Mouse (Mus musculus) CD4-positive helper T cell, adult 2 months (primary cell): ENCODE data around the gene Plk1.
A peak's percentile ranks its signal among the peaks of the same experiment; 100 is the strongest.

Experiments
- DNase-seq: peaks from one replicate; pipeline ENCODE4 v3.0.0-alpha.2; 2012; ENCODE audit warnings: low read depth, missing footprints, low spot score

Plk1 gene

DNA sequence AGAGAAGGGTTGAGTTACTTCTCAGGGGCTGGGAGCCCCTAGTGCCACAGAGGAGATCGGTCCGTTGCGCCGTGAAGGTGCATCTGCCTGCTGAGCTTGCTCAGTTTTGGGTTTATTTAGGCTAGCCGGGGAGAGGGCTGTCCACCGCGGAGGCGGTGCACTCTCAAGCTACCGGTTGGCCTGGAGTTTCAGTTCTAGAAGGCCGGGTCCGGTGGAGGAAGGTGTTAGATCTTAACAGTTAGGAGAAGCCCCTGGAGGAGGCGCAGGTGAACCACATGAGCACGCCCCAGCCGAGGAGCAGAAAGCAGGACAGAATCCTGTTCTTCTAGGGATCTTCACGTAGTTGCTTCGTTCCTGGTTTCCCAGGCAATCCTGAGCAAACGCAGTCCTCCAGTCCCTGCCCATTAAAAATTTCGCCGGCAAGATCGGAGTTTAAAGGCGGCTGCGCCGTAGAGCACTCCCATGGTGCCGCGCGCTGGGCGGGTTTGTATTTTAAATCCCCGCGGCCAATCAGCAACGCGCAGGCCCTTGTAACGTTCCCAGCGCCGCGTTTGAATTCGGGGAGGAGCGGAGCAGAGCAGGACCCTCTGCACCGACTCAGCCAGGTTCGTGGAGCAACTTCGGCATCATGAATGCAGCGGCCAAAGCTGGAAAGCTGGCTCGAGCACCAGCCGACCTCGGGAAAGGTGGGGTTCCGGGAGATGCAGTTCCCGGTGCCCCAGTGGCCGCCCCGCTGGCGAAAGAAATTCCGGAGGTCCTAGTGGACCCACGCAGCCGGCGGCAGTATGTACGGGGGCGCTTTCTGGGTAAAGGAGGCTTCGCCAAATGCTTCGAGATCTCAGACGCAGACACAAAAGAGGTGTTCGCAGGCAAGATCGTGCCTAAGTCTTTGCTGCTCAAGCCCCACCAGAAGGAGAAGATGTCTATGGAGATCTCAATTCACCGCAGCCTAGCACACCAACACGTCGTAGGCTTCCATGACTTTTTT is at the start of gene Plk1:
TSS of gene Plk1 (plus strand) at position 525 of the 988 bp plus-strand sequence.
- peak; percentile 83 for DNase-seq

- DNase-seq: no peak
Observed at GRCm38 (mm10) chr7:122123518-122123917, 35.7 kb upstream of the Plk1 start.

- no peak for DNase-seq
Observed at GRCm38 (mm10) chr7:122125636-122126035, 33.6 kb upstream of the Plk1 start.

DNA sequence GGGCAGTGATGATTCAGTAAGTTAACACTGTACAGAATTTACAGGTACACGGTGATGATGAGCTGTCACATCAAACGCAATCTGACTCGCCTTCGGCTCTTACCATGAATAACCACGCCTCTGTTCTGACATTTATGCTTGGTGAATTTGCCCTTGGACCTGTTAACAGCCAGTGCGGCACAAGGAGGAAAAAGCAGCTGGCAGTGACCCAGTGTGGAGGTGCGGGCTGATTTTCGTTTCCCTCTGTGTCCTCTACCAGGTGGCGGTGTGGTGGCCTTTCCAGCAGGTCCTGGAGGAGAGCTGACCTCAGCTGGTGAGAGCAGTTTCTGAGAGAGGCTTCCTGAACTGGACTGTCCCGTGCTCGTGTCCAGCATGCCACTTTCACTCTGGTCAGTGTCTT is 32.3 kb upstream of the Plk1 start:
- no peak for DNase-seq

- no peak for DNase-seq
Observed at GRCm38 (mm10) chr7:122131834-122132233, 27.4 kb upstream of the Plk1 start.

DNA sequence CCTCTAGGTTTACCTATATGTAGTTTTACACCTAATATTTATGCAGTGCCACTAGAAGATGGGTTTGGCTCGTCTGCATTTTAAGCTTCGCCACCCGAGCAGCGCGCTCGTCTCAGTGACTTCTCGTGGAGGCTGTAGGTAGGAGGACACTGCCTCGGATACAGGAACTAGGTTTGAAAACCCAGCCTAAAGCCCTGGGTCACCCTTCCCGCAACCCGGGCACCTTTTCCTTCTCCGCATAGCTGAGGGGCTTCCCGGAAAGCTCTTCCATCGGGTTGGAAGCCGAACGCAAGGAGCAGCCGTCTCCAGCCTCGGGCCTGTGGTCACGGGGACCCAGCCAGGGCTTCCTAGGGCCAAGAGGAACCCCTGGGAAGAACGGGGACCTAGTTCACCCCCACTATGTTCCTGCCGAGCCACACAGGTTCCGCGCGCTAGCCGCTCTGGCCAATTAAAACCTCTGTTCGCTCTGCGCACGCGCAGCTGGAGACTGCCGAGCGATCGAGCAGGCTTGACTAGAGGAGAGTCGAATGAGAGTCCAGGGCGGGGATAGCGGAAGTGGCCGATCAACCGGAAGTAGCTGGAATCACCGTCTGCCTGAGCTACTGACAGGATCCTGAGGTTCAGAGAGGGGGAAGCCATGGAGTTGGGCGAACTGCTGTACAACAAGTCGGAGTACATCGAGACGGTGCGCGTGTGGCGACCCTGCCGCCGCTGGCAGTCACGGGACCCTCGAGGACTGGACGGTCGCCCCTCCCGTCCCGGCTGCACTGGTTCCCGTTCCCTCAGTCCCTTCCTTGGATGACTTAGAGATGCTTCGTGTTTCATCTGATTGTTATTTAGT is 26.5 kb upstream of the Plk1 start, which contains the start of the genes Palb2 and Dctn5:
TSS of gene Palb2 (minus strand) at position 489 of the 841 bp plus-strand sequence.
TSS of gene Dctn5 (plus strand) at position 545 of the 841 bp plus-strand sequence.
- peak; percentile 98 for DNase-seq

GRCm38 (mm10) chr7:122133338-122133625 is 26.0 kb upstream of the Plk1 start:
- no peak for DNase-seq

GRCm38 (mm10) chr7:122135070-122135469 is 24.2 kb upstream of the Plk1 start:
- DNase-seq: peak; percentile 48

DNA sequence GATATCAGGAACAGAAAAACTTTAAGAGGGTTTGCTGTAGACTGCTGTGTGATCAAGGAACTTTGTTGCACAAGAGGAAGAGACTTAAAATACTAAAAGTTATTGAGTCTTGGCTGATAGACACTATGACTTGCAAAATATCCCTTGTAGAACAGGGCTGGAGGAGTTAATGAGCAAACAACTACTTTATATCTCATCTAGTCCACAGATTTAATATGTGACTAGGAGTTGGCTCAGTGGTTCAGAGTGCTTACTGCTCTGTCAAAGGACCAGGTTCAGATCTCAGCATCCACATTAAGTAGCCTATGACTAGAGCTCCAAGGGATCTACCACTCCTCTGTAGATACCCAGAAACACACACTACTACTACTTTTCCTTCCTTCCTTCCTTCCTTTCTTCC is 22.2 kb upstream of the Plk1 start:
- DNase-seq: no peak

DNA sequence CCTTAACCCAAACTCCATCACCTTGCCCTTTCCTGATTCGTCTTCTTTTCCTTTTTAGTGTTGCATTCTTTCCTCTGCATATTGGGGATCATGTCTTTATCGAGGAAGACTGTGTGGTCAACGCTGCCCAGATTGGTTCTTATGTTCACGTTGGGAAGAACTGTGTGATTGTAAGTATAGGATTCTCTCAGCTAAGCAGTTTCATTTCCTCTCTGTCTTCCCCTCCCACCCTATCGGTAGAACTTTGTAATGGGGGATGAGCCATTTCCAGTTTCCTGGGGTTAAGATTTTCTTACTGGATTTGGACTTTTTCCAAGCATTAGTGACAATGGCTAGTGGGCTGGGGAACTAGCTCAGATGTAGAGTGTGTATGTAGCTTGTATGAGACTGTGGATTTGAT is 21.0 kb upstream of the Plk1 start:
- no peak for DNase-seq

- DNase-seq: no peak
Observed at GRCm38 (mm10) chr7:122140991-122141390, 18.2 kb upstream of the Plk1 start.

DNA sequence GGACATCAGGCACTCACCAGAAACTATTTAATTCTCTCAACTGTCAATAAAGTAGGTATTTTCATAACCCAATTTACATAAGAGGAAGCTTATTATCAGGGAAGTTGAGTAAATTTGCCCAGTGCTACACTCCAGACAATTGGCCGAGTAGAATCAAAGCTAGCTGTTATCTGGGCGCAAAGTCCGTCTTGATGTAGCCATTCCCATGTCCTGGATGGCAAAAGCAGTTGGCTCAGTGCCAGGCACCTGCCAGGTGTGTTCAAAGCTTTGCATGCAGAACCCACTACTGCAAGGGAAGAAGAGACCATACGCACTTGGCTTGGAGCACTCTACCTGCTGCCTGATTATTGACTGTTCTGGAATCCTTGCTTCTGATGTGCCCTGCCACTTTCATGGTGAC is 6.8 kb upstream of the Plk1 start:
- DNase-seq: no peak

- DNase-seq: no peak
Observed at GRCm38 (mm10) chr7:122158488-122158887, 751 bp upstream of the Plk1 start.

DNA sequence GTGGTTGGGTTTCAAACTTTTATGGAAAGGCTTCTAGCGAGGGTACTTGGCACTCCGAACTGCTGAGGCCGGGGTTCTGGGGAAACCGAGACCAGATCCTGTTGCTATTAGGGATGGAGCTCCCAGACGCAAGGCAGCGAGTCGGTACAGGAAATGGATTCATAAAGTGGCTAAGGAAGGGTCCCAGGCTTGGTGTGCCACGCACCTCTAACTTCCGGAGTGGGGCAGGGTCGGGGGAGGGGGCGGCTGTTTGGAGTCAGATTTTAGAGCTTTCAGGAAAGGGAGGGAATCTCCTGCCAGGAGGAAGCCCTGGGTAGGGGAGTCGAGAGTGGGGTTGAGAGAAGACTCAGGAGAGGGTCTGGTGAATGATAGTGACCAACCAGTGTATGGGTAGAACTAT is 798 bp downstream of the Plk1 start:
- DNase-seq: no peak

GRCm38 (mm10) chr7:122163766-122164165 is 4.5 kb downstream of the Plk1 start:
- no peak for DNase-seq

DNA sequence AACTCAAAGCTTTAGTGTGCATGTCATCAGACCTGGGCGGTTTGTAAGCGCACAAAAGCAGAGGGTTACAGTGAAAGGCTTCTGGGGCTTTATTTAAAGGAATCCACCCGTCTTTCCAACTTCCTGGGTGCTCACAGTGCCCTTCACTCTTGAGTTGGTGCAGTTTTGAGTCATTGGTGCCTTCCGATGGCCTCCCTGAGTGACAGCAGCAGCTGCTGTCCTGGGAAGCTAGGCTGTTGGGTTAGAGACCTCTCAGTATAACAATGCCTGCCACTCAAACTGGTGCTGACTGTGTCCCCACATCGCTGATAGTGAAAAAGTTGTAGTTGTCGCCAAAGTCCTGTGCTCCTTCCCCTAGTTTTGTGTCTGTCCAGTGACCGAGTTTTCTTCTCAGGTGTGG is 8.0 kb downstream of the Plk1 start:
- DNase-seq: no peak

DNA sequence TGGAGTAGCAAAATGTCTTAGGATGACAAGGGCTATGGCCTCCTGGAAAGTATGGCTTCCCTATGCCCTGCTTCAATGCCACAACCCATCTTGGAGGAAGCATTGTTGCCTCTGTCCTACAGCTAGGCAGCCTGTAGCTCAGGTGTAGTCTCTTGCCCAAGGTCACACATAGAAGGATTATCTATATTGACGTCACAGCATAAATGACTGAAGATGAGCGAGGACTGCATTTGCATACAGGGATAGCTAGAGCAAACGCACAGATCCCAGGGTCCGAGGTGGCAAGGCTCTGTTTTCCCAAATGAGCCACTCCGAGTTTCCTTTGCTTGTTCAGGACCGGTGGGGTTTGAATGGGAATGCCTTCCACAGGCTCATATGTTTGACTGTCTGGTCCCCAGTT is 11.5 kb downstream of the Plk1 start:
- no peak for DNase-seq

DNA sequence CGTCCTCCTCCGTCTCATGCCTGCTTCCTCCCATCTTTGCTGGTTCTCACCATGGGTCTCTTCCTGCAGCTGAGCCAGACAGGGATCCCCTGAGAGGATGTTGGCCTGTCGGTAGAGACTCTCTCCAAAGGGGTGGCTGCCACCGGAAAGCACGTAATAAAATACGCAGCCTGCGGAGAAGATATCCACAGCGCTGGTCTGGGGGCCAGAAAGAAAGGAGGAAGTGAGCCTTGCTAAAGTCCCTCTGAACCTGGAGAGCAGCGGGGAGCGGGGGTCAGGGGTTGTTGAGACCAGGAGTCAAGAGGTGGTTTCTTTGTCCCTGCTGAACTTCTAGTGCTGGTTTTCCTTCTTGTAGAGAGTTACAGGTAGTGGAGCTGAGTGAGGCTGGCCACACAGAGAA is 12.4 kb downstream of the Plk1 start:
- DNase-seq: no peak

DNA sequence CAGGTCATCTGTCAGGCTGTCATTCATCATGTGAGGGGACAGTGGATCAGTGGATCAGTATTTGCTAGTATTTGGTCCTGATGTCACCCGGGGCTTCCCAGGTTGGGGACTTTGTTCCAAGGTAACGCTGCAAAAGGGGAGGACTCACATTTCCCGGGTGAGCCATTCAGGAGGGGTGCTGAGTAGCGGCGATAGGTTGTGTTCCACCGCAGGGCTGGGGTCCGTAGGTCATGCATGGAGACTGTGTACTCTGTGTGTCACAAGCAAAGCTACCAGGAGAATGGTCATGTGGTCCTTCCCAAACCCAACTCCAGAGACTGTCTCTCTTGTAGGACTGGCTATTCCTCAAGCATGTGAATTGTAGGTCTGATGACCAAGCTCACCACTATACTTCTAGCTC is 21.5 kb downstream of the Plk1 start:
- no peak for DNase-seq

GRCm38 (mm10) chr7:122184569-122184968 is 25.3 kb downstream of the Plk1 start:
- no peak for DNase-seq

- DNase-seq: no peak
Observed at GRCm38 (mm10) chr7:122186043-122186442, 26.8 kb downstream of the Plk1 start, which contains the start of gene Ern2. Gene Ern2, minus strand, starts transcription at chr7:122186207.

DNA sequence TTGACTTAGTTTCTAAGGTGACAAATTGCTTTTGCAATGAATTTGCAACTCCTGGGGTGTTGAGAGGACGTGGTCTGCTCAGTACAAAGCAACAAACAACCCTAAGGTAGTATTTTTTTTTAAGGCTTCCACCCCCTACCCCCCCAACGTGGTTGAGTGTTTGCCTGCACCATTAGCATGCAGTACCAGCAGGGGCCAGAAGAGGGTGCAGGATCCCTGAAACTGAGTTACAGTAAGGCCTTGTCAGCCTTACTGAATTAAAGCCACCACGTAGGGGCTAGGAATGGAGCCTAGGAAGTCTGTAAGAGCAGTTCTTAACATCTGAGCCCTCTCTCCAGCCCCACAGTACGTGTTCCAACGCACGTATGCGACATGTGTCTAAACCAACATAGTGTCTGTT is 30.2 kb downstream of the Plk1 start:
- peak; percentile 60 for DNase-seq
